Mouse (Mus musculus) testis, adult 2 months (tissue): Measurements from ENCODE around the gene Gtf2ird1. TPM values are rescaled to one million over a fixed set of nuclear protein-coding genes. Genes with fewer than 3 reads are reported as not detected.
A peak's percentile ranks its signal among the peaks of the same experiment; 100 is the strongest.
"Not testable (repeated sequence)": the region's sequence is repeated elsewhere in the genome, so short reads cannot be mapped to it uniquely, and the experiment has no call there.

Experiments
- H3K27ac ChIP-seq: fragments of 200-500 bp; 2 replicates; pipeline ENCODE4 v1.5.1; 2012; ENCODE audit warnings: low read depth, low read length; ENCODE audit not compliant: control insufficient read depth, insufficient read depth
- H3K27me3 ChIP-seq: fragments of 200-500 bp; 2 replicates; pipeline ENCODE4 v1.6.1; 2012; ENCODE audit warnings: mild to moderate bottlenecking, low read length, moderate library complexity; ENCODE audit not compliant: control insufficient read depth, insufficient read depth
- H3K36me3 ChIP-seq: fragments of 200-500 bp; 2 replicates; pipeline ENCODE4 v1.6.1; 2012; ENCODE audit warnings: mild to moderate bottlenecking, low read length; ENCODE audit not compliant: control insufficient read depth, insufficient read depth
- H3K4me1 ChIP-seq: fragments of 200-500 bp; 2 replicates; pipeline ENCODE4 v1.6.1; 2012; ENCODE audit warnings: low read length; ENCODE audit not compliant: control insufficient read depth, insufficient read depth
- H3K4me3 ChIP-seq: fragments of 200-500 bp; 2 replicates; pipeline ENCODE4 v1.5.1; 2012; ENCODE audit warnings: low read depth, mild to moderate bottlenecking, low read length, moderate library complexity, mixed read lengths; ENCODE audit not compliant: control insufficient read depth
- CTCF ChIP-seq: fragments of 200-500 bp; IDR thresholded peaks from 2 replicates; pipeline ENCODE4 v1.5.1; 2012; ENCODE audit warnings: low read depth, mild to moderate bottlenecking, inconsistent platforms, low read length, moderate library complexity; ENCODE audit not compliant: control insufficient read depth, insufficient read depth, insufficient replicate concordance
- POLR2A ChIP-seq: fragments of 200-500 bp; IDR thresholded peaks from 2 replicates; pipeline ENCODE4 v1.6.1; 2012; ENCODE audit warnings: low read depth, mild to moderate bottlenecking, inconsistent platforms, low read length, moderate library complexity; ENCODE audit not compliant: control insufficient read depth
- polyA plus RNA-seq: library from polyadenylated mRNA; depleted of rRNA; stranded (reverse); fragments of >200 nt; gene quantifications from 2 replicates; pipeline ENCODE4 v1.2.3, GENCODE M21; 2012

The Gtf2ird1 gene
- polyA plus RNA-seq, 1 experiment, result 29.1 TPM

DNA sequence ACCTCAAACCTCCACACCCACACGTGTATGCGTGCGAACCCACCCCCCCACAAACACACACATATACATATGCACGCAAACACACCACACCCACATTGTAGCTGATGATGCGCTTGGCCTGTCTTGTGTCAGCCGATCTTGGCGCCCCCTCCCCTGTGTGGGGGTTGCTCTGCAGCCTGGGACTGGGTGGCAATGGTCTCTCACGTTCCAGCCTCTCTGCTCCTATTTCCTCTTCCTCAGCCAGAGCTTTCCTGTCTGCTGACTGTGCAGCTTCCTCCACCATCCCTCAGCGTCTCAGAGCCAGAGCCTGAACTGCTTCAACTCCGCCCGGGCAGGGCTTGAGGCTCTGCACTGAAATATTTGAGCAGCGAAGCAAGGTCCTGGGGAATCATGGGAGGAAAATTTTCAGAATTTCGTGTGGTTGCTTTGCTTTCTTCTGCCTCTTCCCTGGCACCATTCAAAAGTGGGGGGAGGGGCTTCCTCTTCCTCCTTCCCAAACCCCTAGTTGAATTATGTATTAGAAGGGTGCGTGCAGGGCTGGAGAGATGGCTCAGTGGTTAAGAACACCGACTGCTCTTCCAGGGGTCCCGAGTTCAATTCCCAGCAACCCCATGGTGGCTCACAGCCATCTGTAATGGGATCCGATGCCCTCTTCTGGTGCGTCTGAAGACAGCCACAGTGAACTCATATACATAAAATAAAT, 113.9 kb downstream of the Gtf2ird1 start:
- Histone ChIP-seq H3K4me1 (peaks cover 2% of the 10 kb centered on the region; the same call in 1 of the 2 replicates), H3K36me3 (no peaks in the 10 kb centered on the region), H3K27ac (no peak overlapping the region), H3K27me3 (no peaks in the 10 kb centered on the region), H3K4me3 (peak overlapping the region; percentile 3)
- TF ChIP-seq POLR2A (no peak), CTCF (no peak)

- TF ChIP-seq POLR2A (no peak), CTCF (no peak)
- Histone ChIP-seq H3K36me3 (no peaks in the 10 kb centered on the region), H3K4me3 (no peak overlapping the region), H3K27ac (no peak overlapping the region), H3K27me3 (no peaks in the 10 kb centered on the region), H3K4me1 (peaks cover 2% of the 10 kb centered on the region; the same call in 1 of the 2 replicates)
Observed at GRCm38 (mm10) chr5:134341721-134342120, 114.8 kb downstream of the Gtf2ird1 start.

GRCm38 (mm10) chr5:134341321-134341720, 115.2 kb downstream of the Gtf2ird1 start:
- TF ChIP-seq CTCF (no peak), POLR2A (no peak)
- Histone ChIP-seq H3K4me1 (peaks cover 2% of the 10 kb centered on the region; the same call in 1 of the 2 replicates), H3K36me3 (no peaks in the 10 kb centered on the region), H3K27ac (no peak overlapping the region), H3K4me3 (no peak overlapping the region), H3K27me3 (no peaks in the 10 kb centered on the region)

- Histone ChIP-seq H3K4me1 (peaks cover 2% of the 10 kb centered on the region; the same call in 1 of the 2 replicates), H3K36me3 (no peaks in the 10 kb centered on the region), H3K27ac (no peak overlapping the region), H3K4me3 (no peak overlapping the region), H3K27me3 (no peaks in the 10 kb centered on the region)
- no peak for TF ChIP-seq POLR2A
- TF ChIP-seq CTCF, result no peak
Observed at GRCm38 (mm10) chr5:134340101-134340522, 116.4 kb downstream of the Gtf2ird1 start.

DNA sequence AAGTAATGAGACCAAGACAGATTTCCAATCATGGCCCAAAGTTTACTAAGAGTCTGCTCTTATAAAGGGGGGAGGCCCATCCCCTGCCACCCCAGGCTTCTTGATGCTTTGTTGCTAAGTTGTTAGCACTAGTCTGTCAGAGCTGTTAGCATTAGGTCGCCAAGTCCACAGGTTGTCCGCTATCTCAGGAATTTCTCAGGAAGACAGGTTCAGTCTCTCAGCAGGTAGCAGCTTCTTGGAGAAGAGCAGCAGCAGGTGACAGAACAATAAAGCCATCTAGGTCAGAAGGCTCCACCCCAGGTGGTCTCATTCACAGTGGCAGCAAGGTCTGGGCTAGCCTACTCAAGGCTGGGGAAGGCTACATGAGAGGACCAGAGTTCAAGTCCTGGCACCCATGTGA, 119.5 kb downstream of the Gtf2ird1 start:
- not testable (repeated sequence) for H3K27me3 ChIP-seq, H3K4me1 ChIP-seq, H3K36me3 ChIP-seq, H3K27ac ChIP-seq, H3K4me3 ChIP-seq

- Histone ChIP-seq H3K27ac (no peak overlapping the region), H3K4me3 (no peak overlapping the region), H3K27me3 (no peaks in the 10 kb centered on the region), H3K4me1 (no peaks in the 10 kb centered on the region), H3K36me3 (no peaks in the 10 kb centered on the region)
- TF ChIP-seq POLR2A, result no peak
- TF ChIP-seq CTCF, result no peak
Observed at GRCm38 (mm10) chr5:134332743-134333142, 123.8 kb downstream of the Gtf2ird1 start.

GRCm38 (mm10) chr5:134330082-134330481, 126.4 kb downstream of the Gtf2ird1 start:
- Histone ChIP-seq H3K36me3 (no peaks in the 10 kb centered on the region), H3K4me3 (no peak overlapping the region), H3K4me1 (no peaks in the 10 kb centered on the region), H3K27me3 (no peaks in the 10 kb centered on the region), H3K27ac (no peak overlapping the region)
- TF ChIP-seq POLR2A (no peak), CTCF (no peak)
